Mouse (Mus musculus): Measurements from ENCODE around the gene Syne3. TPM values are rescaled to one million over a fixed set of nuclear protein-coding genes. Genes with fewer than 3 reads are reported as not detected.

The Syne3 gene
- polyA plus RNA-seq, 1 experiment from 2014 or later, result 0.74 TPM

GRCm38 (mm10) chr12:105003715-105004114, 5.9 kb downstream of the Syne3 start:
- Histone ChIP-seq H3K4me3 (ENCODE audit: low read length) (no peak overlapping the region), H3K9ac (ENCODE audit: low read length) (no peak overlapping the region), H3K4me2 (ENCODE audit: low read depth, low read length) (no peak overlapping the region), H3K4me1 (replicated peaks; ENCODE audit: control insufficient read depth, insufficient read depth, low read length) (peaks cover 7% of the 10 kb centered on the region), H3K9me3 (ENCODE audit: control insufficient read depth, low read length) (no peaks in the 10 kb centered on the region), H3K27ac (ENCODE audit: low read length) (no peak overlapping the region), H3K36me3 (ENCODE audit: control insufficient read depth, insufficient read depth, low read length) (no peaks in the 10 kb centered on the region), H3K27me3 (ENCODE audit: control insufficient read depth, insufficient read depth, low read depth, low read length) (peaks cover 17% of the 10 kb centered on the region)
- ATAC-seq (ENCODE audit: low read depth), result no peak
- 58% methylated on average over 3 of the region's 3 CpGs for WGBS

GRCm38 (mm10) chr12:105003158-105003557, 6.5 kb downstream of the Syne3 start:
- no peak for ATAC-seq (ENCODE audit: low read depth)
- no peak overlapping the region for H3K4me2 ChIP-seq (ENCODE audit: low read depth, low read length)
- peaks cover 4% of the 10 kb centered on the region; the same call in 1 of the 2 replicates for H3K4me1 ChIP-seq (replicated peaks; ENCODE audit: control insufficient read depth, insufficient read depth, low read length)
- 53% methylated on average over 9 of the region's 9 CpGs for WGBS
- peaks cover 12% of the 10 kb centered on the region for H3K27me3 ChIP-seq (ENCODE audit: control insufficient read depth, insufficient read depth, low read depth, low read length)
- H3K9ac ChIP-seq (ENCODE audit: low read length), result no peak overlapping the region
- H3K4me3 ChIP-seq (ENCODE audit: low read length), result no peak overlapping the region
- no peaks in the 10 kb centered on the region for H3K36me3 ChIP-seq (ENCODE audit: control insufficient read depth, insufficient read depth, low read length)
- H3K27ac ChIP-seq (ENCODE audit: low read length), result no peak overlapping the region
- H3K9me3 ChIP-seq (ENCODE audit: control insufficient read depth, low read length), result no peaks in the 10 kb centered on the region

- 68% methylated on average over 10 of the region's 10 CpGs for WGBS
- H3K9me3 ChIP-seq (ENCODE audit: control insufficient read depth, low read length), result no peaks in the 10 kb centered on the region
- 0 out of 2 replicates have a peak, but pooled peaks cover 4% of the 10 kb centered on the region for H3K4me1 ChIP-seq (replicated peaks; ENCODE audit: control insufficient read depth, insufficient read depth, low read length)
- peaks cover 6% of the 10 kb centered on the region for H3K27me3 ChIP-seq (ENCODE audit: control insufficient read depth, insufficient read depth, low read depth, low read length)
- H3K27ac ChIP-seq (ENCODE audit: low read length), result no peak overlapping the region
- H3K4me2 ChIP-seq (ENCODE audit: low read depth, low read length), result no peak overlapping the region
- H3K36me3 ChIP-seq (ENCODE audit: control insufficient read depth, insufficient read depth, low read length), result no peaks in the 10 kb centered on the region
- H3K9ac ChIP-seq (ENCODE audit: low read length), result no peak overlapping the region
- no peak overlapping the region for H3K4me3 ChIP-seq (ENCODE audit: low read length)
- ATAC-seq (ENCODE audit: low read depth), result no peak
Measured at GRCm38 (mm10) chr12:105002340-105003132, 7.1 kb downstream of the Syne3 start.

- no peak overlapping the region for H3K4me2 ChIP-seq (ENCODE audit: low read depth, low read length)
- 85% methylated on average over 9 of the region's 9 CpGs for WGBS
Measured at GRCm38 (mm10) chr12:105001317-105001716, 8.3 kb downstream of the Syne3 start.

GRCm38 (mm10) chr12:105000487-105001283, 8.9 kb downstream of the Syne3 start:
- Histone ChIP-seq H3K9ac (ENCODE audit: low read length) (no peak overlapping the region), H3K4me3 (ENCODE audit: low read length) (no peak overlapping the region), H3K4me2 (ENCODE audit: low read depth, low read length) (no peak overlapping the region), H3K4me1 (replicated peaks; ENCODE audit: control insufficient read depth, insufficient read depth, low read length) (0 out of 2 replicates have a peak, but pooled peaks cover 4% of the 10 kb centered on the region), H3K27me3 (ENCODE audit: control insufficient read depth, insufficient read depth, low read depth, low read length) (no peaks in the 10 kb centered on the region; the same call in 1 of the 2 replicates), H3K27ac (ENCODE audit: low read length) (no peak overlapping the region), H3K36me3 (ENCODE audit: control insufficient read depth, insufficient read depth, low read length) (no peaks in the 10 kb centered on the region), H3K9me3 (ENCODE audit: control insufficient read depth, low read length) (no peaks in the 10 kb centered on the region)
- ATAC-seq (ENCODE audit: low read depth), result peak; percentile 31
- WGBS, result 58% methylated on average over 9 of the region's 9 CpGs

More at GRCm38 (mm10) chr12:105001317-105001716, 8.3 kb downstream of the Syne3 start:
- Histone ChIP-seq H3K27ac (ENCODE audit: low read length) (no peak overlapping the region), H3K4me3 (ENCODE audit: low read length) (no peak overlapping the region), H3K9me3 (ENCODE audit: control insufficient read depth, low read length) (no peaks in the 10 kb centered on the region), H3K4me1 (replicated peaks; ENCODE audit: control insufficient read depth, insufficient read depth, low read length) (0 out of 2 replicates have a peak, but pooled peaks cover 4% of the 10 kb centered on the region), H3K36me3 (ENCODE audit: control insufficient read depth, insufficient read depth, low read length) (no peaks in the 10 kb centered on the region), H3K27me3 (ENCODE audit: control insufficient read depth, insufficient read depth, low read depth, low read length) (no peaks in the 10 kb centered on the region; the same call in 1 of the 2 replicates), H3K9ac (ENCODE audit: low read length) (no peak overlapping the region)
- no peak for ATAC-seq (ENCODE audit: low read depth)

- H3K4me1 ChIP-seq (replicated peaks; ENCODE audit: control insufficient read depth, insufficient read depth, low read length), result 0 out of 2 replicates have a peak, but pooled peaks cover 4% of the 10 kb centered on the region
- H3K36me3 ChIP-seq (ENCODE audit: control insufficient read depth, insufficient read depth, low read length), result no peaks in the 10 kb centered on the region
- H3K4me2 ChIP-seq (ENCODE audit: low read depth, low read length), result no peak overlapping the region
- H3K9me3 ChIP-seq (ENCODE audit: control insufficient read depth, low read length), result no peaks in the 10 kb centered on the region
- ATAC-seq (ENCODE audit: low read depth), result peak; percentile 66
- no peak overlapping the region for H3K27ac ChIP-seq (ENCODE audit: low read length)
- H3K4me3 ChIP-seq (ENCODE audit: low read length), result no peak overlapping the region
- no peak overlapping the region for H3K9ac ChIP-seq (ENCODE audit: low read length)
- H3K27me3 ChIP-seq (ENCODE audit: control insufficient read depth, insufficient read depth, low read depth, low read length), result peaks cover 3% of the 10 kb centered on the region
- WGBS, result 48% methylated on average over 8 of the region's 8 CpGs
Measured at GRCm38 (mm10) chr12:104999171-104999570, 10.4 kb downstream of the Syne3 start.

- WGBS, result 67% methylated on average over 6 of the region's 6 CpGs
- H3K27ac ChIP-seq (ENCODE audit: low read length), result no peak overlapping the region
Measured at GRCm38 (mm10) chr12:104998541-104998940, 11.1 kb downstream of the Syne3 start.

GRCm38 (mm10) chr12:104997641-104998293, 11.8 kb downstream of the Syne3 start:
- H3K27ac ChIP-seq (ENCODE audit: low read length), result no peak overlapping the region
- H3K4me3 ChIP-seq (ENCODE audit: low read length), result no peak overlapping the region
- H3K9ac ChIP-seq (ENCODE audit: low read length), result no peak overlapping the region
- no peak for ATAC-seq (ENCODE audit: low read depth)
- no peak overlapping the region for H3K4me2 ChIP-seq (ENCODE audit: low read depth, low read length)
- no peaks in the 10 kb centered on the region for H3K9me3 ChIP-seq (ENCODE audit: control insufficient read depth, low read length)
- 70% methylated on average over 10 of the region's 10 CpGs for WGBS
- peaks cover 3% of the 10 kb centered on the region for H3K27me3 ChIP-seq (ENCODE audit: control insufficient read depth, insufficient read depth, low read depth, low read length)
- 0 out of 2 replicates have a peak, but pooled peaks cover 4% of the 10 kb centered on the region for H3K4me1 ChIP-seq (replicated peaks; ENCODE audit: control insufficient read depth, insufficient read depth, low read length)
- H3K36me3 ChIP-seq (ENCODE audit: control insufficient read depth, insufficient read depth, low read length), result no peaks in the 10 kb centered on the region

More at GRCm38 (mm10) chr12:104998541-104998940, 11.1 kb downstream of the Syne3 start:
- no peak for ATAC-seq (ENCODE audit: low read depth)
- peaks cover 3% of the 10 kb centered on the region for H3K27me3 ChIP-seq (ENCODE audit: control insufficient read depth, insufficient read depth, low read depth, low read length)
- no peaks in the 10 kb centered on the region for H3K36me3 ChIP-seq (ENCODE audit: control insufficient read depth, insufficient read depth, low read length)
- no peak overlapping the region for H3K4me3 ChIP-seq (ENCODE audit: low read length)
- no peaks in the 10 kb centered on the region for H3K9me3 ChIP-seq (ENCODE audit: control insufficient read depth, low read length)
- H3K4me2 ChIP-seq (ENCODE audit: low read depth, low read length), result no peak overlapping the region
- H3K9ac ChIP-seq (ENCODE audit: low read length), result no peak overlapping the region
- 0 out of 2 replicates have a peak, but pooled peaks cover 4% of the 10 kb centered on the region for H3K4me1 ChIP-seq (replicated peaks; ENCODE audit: control insufficient read depth, insufficient read depth, low read length)

Data from lung, embryonic 16.5 days (tissue).